Mouse (Mus musculus): Measurements from ENCODE around the gene Gm648. TPM values are rescaled to one million over a fixed set of nuclear protein-coding genes. Genes with fewer than 3 reads are reported as not detected.
"Not testable (repeated sequence)": the region's sequence is repeated elsewhere in the genome, so short reads cannot be mapped to it uniquely, and the experiment has no call there.

Gene Gm648
- polyA plus RNA-seq (2015; fragmentation: Nextera tagmentation; extraction: Ambion mirVana), result not detected in 2 replicates

DNA sequence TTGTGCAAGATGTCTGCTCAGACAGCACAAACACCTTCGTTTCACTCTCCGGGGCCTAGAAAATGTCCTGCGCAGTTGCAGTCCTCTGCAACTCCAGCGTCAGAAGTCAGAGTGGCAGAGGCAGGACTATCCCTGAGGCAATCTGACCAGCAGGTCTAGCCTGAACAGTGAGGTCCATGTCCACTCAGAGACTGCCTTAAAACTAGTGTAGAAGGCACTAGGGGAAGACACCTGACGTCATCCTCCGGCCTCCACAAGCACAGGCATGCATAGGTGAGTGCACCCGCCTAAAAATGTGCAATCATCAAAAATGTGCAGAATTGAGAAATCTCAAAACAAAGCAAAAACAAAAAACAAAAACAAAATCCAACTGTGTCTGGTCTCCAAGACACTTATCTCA lies at the start of gene Gm648:
Gene Gm648 (minus strand): TSS at position 101 of the 400 bp plus-strand sequence.
- no peak for ATAC-seq (ENCODE audit: low read depth)

DNA sequence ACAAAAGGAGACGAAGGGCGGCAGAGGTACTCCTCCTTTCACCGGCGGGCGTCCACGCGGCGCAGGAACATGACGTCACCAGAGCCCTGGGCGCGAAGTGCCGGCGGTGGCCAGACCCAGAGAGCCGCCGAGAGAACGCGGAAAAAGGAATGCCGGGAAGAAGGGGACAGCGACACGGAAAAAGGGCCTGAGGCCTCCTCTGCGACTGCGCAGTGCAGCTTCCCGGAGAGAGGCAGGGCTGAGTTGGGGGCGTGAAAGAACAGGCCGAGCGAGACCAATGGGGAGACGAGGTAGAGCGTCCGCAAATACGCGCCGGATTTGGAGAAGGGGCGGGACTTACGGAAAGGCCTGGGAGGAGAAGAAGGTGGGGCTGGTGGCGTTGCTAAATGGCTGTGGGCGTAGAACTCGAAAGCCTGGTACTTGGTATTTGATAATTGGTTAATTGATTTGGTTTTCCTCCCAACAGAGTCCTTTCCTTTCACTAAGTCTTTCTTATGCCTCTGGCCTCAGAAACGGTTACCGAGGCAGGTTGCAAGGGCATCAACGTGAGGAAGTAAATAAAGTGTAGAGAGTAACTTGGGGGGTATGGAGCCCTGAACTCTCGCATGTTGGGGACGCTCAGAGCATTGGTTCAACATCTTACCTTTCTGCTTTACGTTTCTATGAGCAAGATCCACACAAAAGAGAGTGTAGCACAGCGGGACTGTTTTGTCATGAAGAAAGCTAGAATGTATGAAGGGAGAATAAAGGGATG lies 48.7 kb upstream of the Gm648 start, which contains the start of gene Mmgt1:
Gene Mmgt1 (minus strand): TSS at position 183 of the 754 bp plus-strand sequence.
- peak; percentile 91 for DNase-seq
- WGBS (ENCODE audit: insufficient replicate concordance), result 9% methylated on average over 44 of the region's 44 CpGs
- Histone ChIP-seq H3K27me3 (no peaks in the 10 kb centered on the region), H3K4me2 (peak within 1 kb of the TSS; percentile 68), H3K27ac (peak within 1 kb of the TSS; percentile 73), H3K36me3 (no peaks in the 10 kb centered on the region; the same call in 1 of the 2 replicates), H3K9ac (peak within 1 kb of the TSS; percentile 86), H3K4me3 (replicated peaks) (peak within 1 kb of the TSS; percentile 79), H3K9me3 (replicated peaks) (no peaks in the 10 kb centered on the region), H3K4me1 (replicated peaks) (peaks cover 14% of the 10 kb centered on the region)
- peak; percentile 96 for ATAC-seq (ENCODE audit: low read depth)

More for the DNA sequence above, at the start of gene Gm648:
- no peak within 1 kb of the TSS for H3K4me3 ChIP-seq (replicated peaks)
- no peaks in the 10 kb centered on the region for H3K4me1 ChIP-seq (replicated peaks)
- no peak for DNase-seq
- H3K9ac ChIP-seq, result no peak within 1 kb of the TSS
- no peaks in the 10 kb centered on the region for H3K36me3 ChIP-seq
- H3K27ac ChIP-seq, result no peak within 1 kb of the TSS
- no peaks in the 10 kb centered on the region for H3K27me3 ChIP-seq
- 73% methylated on average over 7 of the region's 7 CpGs for WGBS (ENCODE audit: insufficient replicate concordance)
- no peak within 1 kb of the TSS for H3K4me2 ChIP-seq
- H3K9me3 ChIP-seq (replicated peaks), result no peaks in the 10 kb centered on the region

- DNase-seq, result no peak
- Histone ChIP-seq H3K4me2 (peak overlapping the region; percentile 68), H3K9ac (peak overlapping the region; percentile 86), H3K27me3 (no peaks in the 10 kb centered on the region), H3K4me1 (replicated peaks) (peaks cover 14% of the 10 kb centered on the region), H3K36me3 (no peaks in the 10 kb centered on the region; the same call in 1 of the 2 replicates), H3K27ac (peak overlapping the region; percentile 73), H3K4me3 (replicated peaks) (peak overlapping the region; percentile 79), H3K9me3 (replicated peaks) (no peaks in the 10 kb centered on the region)
- 8% methylated on average over 25 of the region's 25 CpGs for WGBS (ENCODE audit: insufficient replicate concordance)
- ATAC-seq (ENCODE audit: low read depth), result peak; percentile 54
These were observed 47.9 kb upstream of the Gm648 start for GRCm38 (mm10) chrX:56597219-56597886.

DNA sequence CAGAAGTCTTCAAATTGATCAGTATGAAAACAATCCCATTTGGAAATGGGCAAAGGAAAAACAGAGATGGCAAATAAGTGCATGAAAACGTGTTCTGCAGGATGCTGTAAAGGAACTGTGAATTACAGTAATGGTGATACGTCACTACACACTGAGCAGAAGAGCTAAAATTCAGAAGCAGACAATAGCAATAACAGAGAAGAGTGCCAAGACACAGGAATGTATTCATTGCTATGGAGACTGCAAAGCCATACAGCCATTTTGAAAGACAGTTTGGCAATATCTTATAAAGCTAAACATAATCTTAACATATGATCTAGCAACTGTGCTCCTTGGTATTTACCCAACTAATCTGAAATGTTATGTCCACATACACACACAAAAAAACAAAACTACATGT lies 28.8 kb upstream of the Gm648 start:
- DNase-seq (no peak), ATAC-seq (ENCODE audit: low read depth) (no peak)
- H3K36me3 ChIP-seq, result no peaks in the 10 kb centered on the region
- H3K4me3 ChIP-seq (replicated peaks), result no peak overlapping the region
- H3K4me2 ChIP-seq, result no peak overlapping the region
- no peaks in the 10 kb centered on the region for H3K9me3 ChIP-seq (replicated peaks)
- WGBS (ENCODE audit: insufficient replicate concordance), result 66% methylated on average over 2 of the region's 2 CpGs
- H3K27ac ChIP-seq, result no peak overlapping the region
- H3K4me1 ChIP-seq (replicated peaks), result no peaks in the 10 kb centered on the region
- H3K27me3 ChIP-seq, result no peaks in the 10 kb centered on the region
- H3K9ac ChIP-seq, result no peak overlapping the region

DNA sequence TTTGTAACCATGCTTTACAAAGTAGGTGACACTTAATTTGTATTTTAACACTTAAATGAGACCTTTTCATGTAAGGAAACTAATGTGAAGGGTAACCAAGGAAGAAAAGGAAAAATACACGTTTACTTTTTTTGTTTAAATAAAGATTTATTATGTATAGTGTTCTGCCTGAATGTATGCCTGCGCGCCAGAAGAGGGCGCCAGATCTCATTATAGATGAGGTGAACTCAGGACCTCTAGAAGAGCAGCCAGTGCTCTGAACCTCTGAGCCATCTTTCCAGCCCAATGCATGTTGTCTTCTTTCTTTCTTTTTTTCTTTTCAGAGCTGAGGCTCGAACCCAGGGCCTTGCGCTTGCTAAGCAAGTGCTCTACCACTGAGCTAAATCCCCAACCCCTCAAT lies 23.1 kb upstream of the Gm648 start:
- ATAC-seq (ENCODE audit: low read depth) (no peak), DNase-seq (no peak)
- H3K4me2 ChIP-seq, result no peak overlapping the region
- no peak overlapping the region for H3K9ac ChIP-seq
- H3K4me1 ChIP-seq (replicated peaks), result no peaks in the 10 kb centered on the region
- H3K27me3 ChIP-seq, result no peaks in the 10 kb centered on the region
- WGBS (ENCODE audit: insufficient replicate concordance), result 16% methylated on average over 6 of the region's 6 CpGs
- no peaks in the 10 kb centered on the region for H3K36me3 ChIP-seq
- H3K9me3 ChIP-seq (replicated peaks), result no peaks in the 10 kb centered on the region
- no peak overlapping the region for H3K4me3 ChIP-seq (replicated peaks)
- H3K27ac ChIP-seq, result no peak overlapping the region

DNA sequence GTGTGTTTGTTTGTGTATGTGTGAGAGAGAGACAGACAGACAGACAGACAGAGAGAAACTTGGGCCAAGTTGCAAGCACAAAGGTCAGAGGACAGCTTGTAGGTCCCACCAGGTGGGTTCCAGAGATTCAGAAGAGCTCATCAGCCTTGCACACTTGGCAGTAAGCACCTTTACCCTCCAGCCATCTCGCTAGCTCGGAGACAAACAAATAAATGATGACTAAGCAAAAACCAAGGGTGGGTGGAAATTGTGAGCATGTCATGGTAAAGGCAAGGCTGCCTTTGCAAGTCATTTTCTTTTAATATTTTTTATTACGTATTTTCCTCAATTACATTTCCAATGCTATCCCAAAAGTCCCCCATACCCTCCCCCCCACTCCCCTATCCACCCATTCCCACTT lies 4.2 kb upstream of the Gm648 start:
- Histone ChIP-seq H3K4me2 (no peak overlapping the region), H3K4me3 (replicated peaks) (no peak overlapping the region), H3K4me1 (replicated peaks) (no peaks in the 10 kb centered on the region), H3K36me3 (no peaks in the 10 kb centered on the region), H3K27me3 (no peaks in the 10 kb centered on the region), H3K9ac (no peak overlapping the region), H3K9me3 (replicated peaks) (no peaks in the 10 kb centered on the region), H3K27ac (no peak overlapping the region)
- WGBS (ENCODE audit: insufficient replicate concordance), result 65% methylated on average over 3 of the region's 3 CpGs
- no peak for ATAC-seq (ENCODE audit: low read depth)
- no peak for DNase-seq

GRCm38 (mm10) chrX:56537162-56537561 lies 12.2 kb downstream of the Gm648 start:
- no peak overlapping the region for H3K4me2 ChIP-seq
- ATAC-seq (ENCODE audit: low read depth) (no peak), DNase-seq (no peak)
- H3K4me3 ChIP-seq (replicated peaks), result no peak overlapping the region
- no peak overlapping the region for H3K27ac ChIP-seq
- H3K4me1 ChIP-seq (replicated peaks), result no peaks in the 10 kb centered on the region
- no peaks in the 10 kb centered on the region for H3K9me3 ChIP-seq (replicated peaks)
- H3K9ac ChIP-seq, result no peak overlapping the region
- no peaks in the 10 kb centered on the region for H3K27me3 ChIP-seq
- H3K36me3 ChIP-seq, result no peaks in the 10 kb centered on the region
- 46% methylated on average over 4 of the region's 4 CpGs for WGBS (ENCODE audit: insufficient replicate concordance)

- Histone ChIP-seq H3K9ac (no peak overlapping the region), H3K4me1 (replicated peaks) (no peaks in the 10 kb centered on the region), H3K4me3 (replicated peaks) (no peak overlapping the region), H3K36me3 (no peaks in the 10 kb centered on the region), H3K27me3 (no peaks in the 10 kb centered on the region), H3K9me3 (replicated peaks) (no peaks in the 10 kb centered on the region), H3K27ac (no peak overlapping the region), H3K4me2 (no peak overlapping the region)
- no peak for ATAC-seq (ENCODE audit: low read depth)
- DNase-seq, result peak; percentile 31
- WGBS (ENCODE audit: insufficient replicate concordance), result 6% methylated on average over 3 of the region's 3 CpGs
These were observed 18.1 kb downstream of the Gm648 start for GRCm38 (mm10) chrX:56531266-56531665.

DNA sequence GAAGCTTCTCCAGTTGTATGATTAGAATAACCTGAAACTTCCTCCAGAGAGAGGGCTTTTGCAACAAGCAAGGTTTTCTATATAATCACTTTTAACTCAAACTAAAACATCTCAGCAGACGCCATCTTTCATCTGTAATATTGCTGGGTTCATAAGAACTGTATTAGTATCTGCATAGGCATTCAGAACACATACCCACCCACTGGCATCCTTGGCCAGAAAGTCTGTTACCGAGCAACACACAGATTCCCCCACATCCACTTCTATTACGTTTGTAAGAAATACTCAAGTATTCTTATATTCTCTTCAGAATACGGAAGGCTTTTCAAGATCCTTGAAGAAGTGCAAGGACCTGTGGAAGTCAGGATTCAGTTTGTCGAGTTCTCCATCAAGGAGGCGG lies 25.0 kb downstream of the Gm648 start, which contains the start of gene Gm10477:
Gene Gm10477 (plus strand): TSS at position 301 of the 400 bp plus-strand sequence.
- not testable (repeated sequence) for H3K9me3 ChIP-seq (replicated peaks); DNase-seq; H3K4me3 ChIP-seq (replicated peaks); H3K4me2 ChIP-seq; H3K9ac ChIP-seq; H3K4me1 ChIP-seq (replicated peaks); H3K27ac ChIP-seq; ATAC-seq (ENCODE audit: low read depth); H3K36me3 ChIP-seq; H3K27me3 ChIP-seq
- 61% methylated on average over 6 of the region's 6 CpGs for WGBS (ENCODE audit: insufficient replicate concordance)

DNA sequence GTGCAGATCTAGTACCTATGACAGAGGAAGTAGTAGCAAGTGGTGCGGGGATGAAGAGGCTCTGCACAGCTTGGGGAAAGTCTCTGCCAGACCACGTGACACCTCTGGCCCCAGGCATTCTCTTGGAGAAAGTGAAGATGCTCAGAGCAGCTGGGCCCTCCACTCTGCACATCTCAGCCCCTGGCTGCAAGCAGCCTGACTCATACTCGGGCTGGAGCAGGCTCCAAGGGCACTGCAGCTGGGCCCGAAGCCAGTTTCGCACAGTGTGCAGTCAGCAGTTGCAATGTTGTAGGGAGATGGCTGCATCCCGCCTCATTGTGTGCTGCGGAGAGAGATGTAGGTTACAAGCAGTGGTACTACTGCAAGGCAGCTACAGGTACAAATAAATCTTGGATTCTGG lies 52.2 kb downstream of the Gm648 start:
- Histone ChIP-seq H3K4me3 (replicated peaks) (no peak overlapping the region), H3K27me3 (no peaks in the 10 kb centered on the region), H3K27ac (no peak overlapping the region), H3K36me3 (peaks cover 49% of the 10 kb centered on the region), H3K4me2 (no peak overlapping the region), H3K4me1 (replicated peaks) (no peaks in the 10 kb centered on the region), H3K9me3 (replicated peaks) (no peaks in the 10 kb centered on the region), H3K9ac (no peak overlapping the region)
- WGBS (ENCODE audit: insufficient replicate concordance), result 78% methylated on average over 7 of the region's 7 CpGs
- ATAC-seq (ENCODE audit: low read depth) (no peak), DNase-seq (no peak)

All from liver, embryonic 13.5 days (tissue).